Mouse (Mus musculus): Measurements from ENCODE around the gene Prss28. TPM values are rescaled to one million over a fixed set of nuclear protein-coding genes. Genes with fewer than 3 reads are reported as not detected.

Prss28 gene
- 0.13 and 0.18 TPM in 2 replicates for polyA plus RNA-seq (2012; rRNA removed)

DNA sequence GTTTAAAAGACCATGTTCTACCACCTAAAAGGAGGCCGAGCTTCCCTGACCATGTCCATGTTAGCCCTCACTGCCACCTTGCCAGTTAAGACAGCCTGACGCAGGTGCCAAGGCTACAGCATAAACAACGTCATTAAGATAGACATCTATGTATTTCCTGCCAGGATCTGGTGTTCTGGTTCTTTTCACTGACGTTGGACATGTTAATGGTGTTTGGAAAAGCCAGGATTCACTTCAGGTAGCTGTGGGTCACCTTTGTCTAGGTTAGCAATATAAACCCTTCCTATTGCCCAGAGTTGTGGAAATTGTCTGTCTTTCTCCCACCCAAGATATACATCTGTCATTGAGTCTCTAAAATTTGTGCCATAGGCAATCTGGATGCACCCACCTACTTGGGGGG is at the start of gene Prss28:
Prss28 (plus strand) TSS at position 301 of the 400 bp plus-strand sequence.
- 55% methylated on average over 4 of the region's 4 CpGs for WGBS
- Histone ChIP-seq H3K36me3 (ENCODE audit: control insufficient read depth, insufficient read depth, low read length) (no peaks in the 10 kb centered on the region), H3K4me3 (ENCODE audit: control insufficient read depth, insufficient read depth, low read length) (no peak within 1 kb of the TSS)

GRCm38 (mm10) chr17:25264453-25264852 is 44.0 kb upstream of the Prss28 start:
- no peak overlapping the region for H3K4me3 ChIP-seq (ENCODE audit: control insufficient read depth, insufficient read depth, low read length)
- WGBS: 89% methylated on average over 3 of the region's 3 CpGs
- TF ChIP-seq CTCF (IDR thresholded peaks at IDR 0.05; ENCODE audit: borderline replicate concordance, control insufficient read depth, extremely low read depth, insufficient read depth, low read length, poor library complexity) (no peak; the same call in 1 of the 2 replicates), POLR2A (IDR thresholded peaks at IDR 0.05; ENCODE audit: control insufficient read depth, extremely low read depth, insufficient read depth, low read length, poor library complexity) (no peak)
- H3K4me1 ChIP-seq (replicated peaks; ENCODE audit: control insufficient read depth, insufficient read depth, low read length): no peaks in the 10 kb centered on the region; the same call in 1 of the 2 replicates
- H3K36me3 ChIP-seq (ENCODE audit: control insufficient read depth, insufficient read depth, low read length): peaks cover 68% of the 10 kb centered on the region
- DNase-seq: no peak
- no peak overlapping the region for H3K27ac ChIP-seq (ENCODE audit: control insufficient read depth, insufficient read depth, low read length)
- H3K27me3 ChIP-seq (ENCODE audit: control insufficient read depth, insufficient read depth, low read length): no peaks in the 10 kb centered on the region

More for the DNA sequence above, at the start of gene Prss28:
- Histone ChIP-seq H3K27me3 (ENCODE audit: control insufficient read depth, insufficient read depth, low read length) (no peaks in the 10 kb centered on the region), H3K4me1 (replicated peaks; ENCODE audit: control insufficient read depth, insufficient read depth, low read length) (no peaks in the 10 kb centered on the region), H3K27ac (ENCODE audit: control insufficient read depth, insufficient read depth, low read length) (no peak within 1 kb of the TSS)
- TF ChIP-seq POLR2A (IDR thresholded peaks at IDR 0.05; ENCODE audit: control insufficient read depth, extremely low read depth, insufficient read depth, low read length, poor library complexity): no peak
- no peak for TF ChIP-seq CTCF (IDR thresholded peaks at IDR 0.05; ENCODE audit: borderline replicate concordance, control insufficient read depth, extremely low read depth, insufficient read depth, low read length, poor library complexity)
- no peak for DNase-seq

- Histone ChIP-seq H3K4me1 (replicated peaks; ENCODE audit: control insufficient read depth, insufficient read depth, low read length) (peaks cover 17% of the 10 kb centered on the region), H3K27ac (ENCODE audit: control insufficient read depth, insufficient read depth, low read length) (no peak overlapping the region), H3K27me3 (ENCODE audit: control insufficient read depth, insufficient read depth, low read length) (no peaks in the 10 kb centered on the region), H3K36me3 (ENCODE audit: control insufficient read depth, insufficient read depth, low read length) (peaks cover 32% of the 10 kb centered on the region), H3K4me3 (ENCODE audit: control insufficient read depth, insufficient read depth, low read length) (no peak overlapping the region)
- TF ChIP-seq CTCF (IDR thresholded peaks at IDR 0.05; ENCODE audit: borderline replicate concordance, control insufficient read depth, extremely low read depth, insufficient read depth, low read length, poor library complexity) (no peak), POLR2A (IDR thresholded peaks at IDR 0.05; ENCODE audit: control insufficient read depth, extremely low read depth, insufficient read depth, low read length, poor library complexity) (no peak)
- 86% methylated on average over 2 of the region's 2 CpGs for WGBS
- no peak for DNase-seq
Observed at GRCm38 (mm10) chr17:25270795-25271335, 37.6 kb upstream of the Prss28 start.

DNA sequence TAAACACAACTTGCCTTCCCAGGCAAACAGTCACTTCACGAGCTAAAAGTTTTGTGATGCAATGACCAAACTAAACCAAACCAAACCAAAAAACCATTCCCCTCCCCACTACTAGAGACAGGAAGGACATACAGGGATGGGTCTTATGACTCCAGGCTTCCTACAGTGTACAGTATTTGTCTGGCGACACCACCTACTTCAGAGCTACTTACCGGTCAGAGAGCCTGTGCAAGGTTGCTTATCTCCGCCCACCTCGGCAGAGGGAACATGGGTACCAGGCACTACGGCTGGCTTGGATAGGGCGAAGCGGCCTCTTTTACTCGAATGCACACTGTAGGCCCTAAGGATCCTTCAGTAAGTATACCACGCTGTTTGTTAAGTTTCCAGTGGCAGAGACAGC is 36.1 kb upstream of the Prss28 start:
- no peak for DNase-seq

DNA sequence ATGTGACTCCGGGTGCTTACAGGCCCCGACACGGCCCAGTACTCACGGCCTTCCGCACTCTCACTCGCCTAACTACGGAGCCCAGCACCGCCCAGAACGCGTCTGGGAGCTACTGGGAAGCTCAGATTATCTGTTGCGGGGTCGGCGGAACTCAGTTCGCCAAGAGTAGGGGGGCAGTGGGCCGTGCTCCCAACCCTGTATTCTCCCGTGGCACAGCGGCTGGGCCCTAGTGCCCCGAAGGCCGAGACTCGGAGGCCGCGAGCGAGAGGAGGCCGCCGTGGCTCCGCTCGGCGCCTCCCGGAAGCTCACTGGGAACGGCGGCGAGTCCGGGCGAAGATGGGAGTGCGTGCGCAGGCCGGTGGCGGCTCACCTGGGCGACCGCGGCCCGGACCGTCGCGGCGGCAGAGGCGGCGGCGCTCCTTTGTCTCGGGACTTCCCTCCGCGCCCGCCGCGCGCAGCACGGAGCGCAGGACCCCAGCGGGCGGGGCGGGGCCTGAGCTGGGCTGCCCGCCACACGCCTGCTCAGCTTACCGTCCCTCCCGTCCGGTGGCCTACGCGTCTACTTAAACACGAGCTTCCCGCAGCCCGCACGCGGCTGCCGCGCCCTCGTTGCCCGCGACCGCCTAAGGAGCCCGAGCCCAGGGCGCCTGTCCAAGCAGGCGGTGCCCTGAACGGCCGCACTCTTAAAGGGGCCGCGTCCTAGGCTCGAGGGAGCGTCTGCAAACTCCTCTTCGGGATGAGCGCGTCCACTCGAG is 35.3 kb upstream of the Prss28 start:
- peak overlapping the region; percentile 84 for H3K27ac ChIP-seq (ENCODE audit: control insufficient read depth, insufficient read depth, low read length)
- peak; percentile 78 for DNase-seq
- H3K27me3 ChIP-seq (ENCODE audit: control insufficient read depth, insufficient read depth, low read length): no peaks in the 10 kb centered on the region
- peaks cover 10% of the 10 kb centered on the region for H3K36me3 ChIP-seq (ENCODE audit: control insufficient read depth, insufficient read depth, low read length)
- peak overlapping the region; percentile 99 for H3K4me3 ChIP-seq (ENCODE audit: control insufficient read depth, insufficient read depth, low read length)
- H3K4me1 ChIP-seq (replicated peaks; ENCODE audit: control insufficient read depth, insufficient read depth, low read length): peaks cover 17% of the 10 kb centered on the region
- WGBS: under 1% methylated on average over 92 of the region's 92 CpGs
- peak; percentile 87 for TF ChIP-seq POLR2A (IDR thresholded peaks at IDR 0.05; ENCODE audit: control insufficient read depth, extremely low read depth, insufficient read depth, low read length, poor library complexity)
- peak; percentile 43; the same call in 1 of the 2 replicates for TF ChIP-seq CTCF (IDR thresholded peaks at IDR 0.05; ENCODE audit: borderline replicate concordance, control insufficient read depth, extremely low read depth, insufficient read depth, low read length, poor library complexity)

More for the DNA sequence above, 36.1 kb upstream of the Prss28 start:
- H3K27me3 ChIP-seq (ENCODE audit: control insufficient read depth, insufficient read depth, low read length): no peaks in the 10 kb centered on the region
- H3K4me3 ChIP-seq (ENCODE audit: control insufficient read depth, insufficient read depth, low read length): peak overlapping the region; percentile 99
- under 1% methylated on average over 10 of the region's 10 CpGs for WGBS
- peaks cover 17% of the 10 kb centered on the region for H3K4me1 ChIP-seq (replicated peaks; ENCODE audit: control insufficient read depth, insufficient read depth, low read length)
- TF ChIP-seq CTCF (IDR thresholded peaks at IDR 0.05; ENCODE audit: borderline replicate concordance, control insufficient read depth, extremely low read depth, insufficient read depth, low read length, poor library complexity) (no peak), POLR2A (IDR thresholded peaks at IDR 0.05; ENCODE audit: control insufficient read depth, extremely low read depth, insufficient read depth, low read length, poor library complexity) (no peak)
- peaks cover 18% of the 10 kb centered on the region for H3K36me3 ChIP-seq (ENCODE audit: control insufficient read depth, insufficient read depth, low read length)
- peak overlapping the region; percentile 53 for H3K27ac ChIP-seq (ENCODE audit: control insufficient read depth, insufficient read depth, low read length)

DNA sequence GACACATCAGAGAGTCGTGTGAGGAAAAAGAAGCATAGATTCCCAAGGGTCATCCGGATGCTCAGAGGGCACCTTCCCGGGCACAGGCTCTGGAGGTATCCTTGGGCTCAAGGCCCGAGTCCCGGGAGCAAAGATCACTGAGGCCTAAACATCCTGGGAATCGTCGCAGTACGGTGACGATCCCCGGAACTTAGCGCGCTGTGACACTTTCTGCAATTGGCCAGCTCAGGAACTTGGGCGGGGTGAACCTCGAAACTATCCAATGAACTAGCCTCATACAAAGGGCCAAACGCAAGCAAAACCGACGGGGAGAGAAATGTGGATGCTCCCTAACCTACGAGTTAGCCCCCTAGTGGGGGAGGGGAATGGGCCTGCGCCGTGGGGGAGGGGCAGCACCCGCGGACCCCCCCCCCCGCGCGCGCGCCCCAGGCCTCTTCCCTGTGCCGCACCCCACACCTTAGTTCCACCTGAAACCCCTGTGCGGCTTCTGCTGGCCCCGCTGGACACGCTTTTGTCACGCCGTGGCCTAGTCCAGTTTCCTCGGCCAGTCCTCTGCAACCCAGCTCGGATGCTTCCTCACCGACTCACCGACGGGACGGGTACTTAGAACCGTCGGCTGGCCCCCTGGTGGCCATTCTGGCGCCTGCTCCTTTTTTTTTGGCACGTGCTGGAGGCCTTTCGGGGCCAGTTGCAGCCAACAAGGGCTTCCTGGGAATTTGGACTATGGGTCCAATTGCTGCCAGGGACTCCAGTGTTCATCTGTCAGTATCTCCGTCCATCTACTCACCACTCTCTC is 34.5 kb upstream of the Prss28 start:
- Histone ChIP-seq H3K27me3 (ENCODE audit: control insufficient read depth, insufficient read depth, low read length) (no peaks in the 10 kb centered on the region), H3K36me3 (ENCODE audit: control insufficient read depth, insufficient read depth, low read length) (peaks cover 2% of the 10 kb centered on the region), H3K4me3 (ENCODE audit: control insufficient read depth, insufficient read depth, low read length) (peak overlapping the region; percentile 99), H3K27ac (ENCODE audit: control insufficient read depth, insufficient read depth, low read length) (peak overlapping the region; percentile 84), H3K4me1 (replicated peaks; ENCODE audit: control insufficient read depth, insufficient read depth, low read length) (peaks cover 17% of the 10 kb centered on the region)
- TF ChIP-seq POLR2A (IDR thresholded peaks at IDR 0.05; ENCODE audit: control insufficient read depth, extremely low read depth, insufficient read depth, low read length, poor library complexity) (no peak), CTCF (IDR thresholded peaks at IDR 0.05; ENCODE audit: borderline replicate concordance, control insufficient read depth, extremely low read depth, insufficient read depth, low read length, poor library complexity) (peak; percentile 97)
- DNase-seq: peak; percentile 92
- 1% methylated on average over 45 of the region's 45 CpGs for WGBS
